Comparison of ENCODE assay signal across 7 mouse cellular contexts in genomic region chr15:62257955-62258354, GRCm38 (mm10).
DNase-seq lines count a peak whose midpoint lies in the region; ATAC-seq and TF ChIP-seq lines count a peak whose summit lies in the region.

No protein-coding gene starts in this region.

- H3K4me2 ChIP-seq in hindbrain, postnatal 0 days (ENCODE audit: low read depth, low read length): no peak overlapping the region

- no peak overlapping the region for H3K4me3 ChIP-seq in hindbrain, postnatal 0 days (ENCODE audit: low read length)

- H3K4me1 ChIP-seq in hindbrain, postnatal 0 days (ENCODE audit: insufficient read depth, low read length): no peaks in the 10 kb centered on the region

- TF ChIP-seq CTCF in hindbrain, postnatal 0 days (IDR thresholded peaks at IDR 0.05; ENCODE audit: low read depth): no peak

- peak; percentile 81 for DNase-seq in NIH3T3 (ENCODE audit: low read depth)
- peak; percentile 1 for DNase-seq in cerebellum, adult 11 months
- peak; percentile 39 to 69 for DNase-seq in gastrocnemius, adult 8-10 months (ENCODE audit: low spot score in 2 of 2)
- peak; percentile 71 for DNase-seq in hindbrain, postnatal 0 days (ENCODE audit: low spot score)
- DNase-seq in liver: peak; percentile 51
- DNase-seq in neural tube, embryonic 10.5 days (ENCODE audit: extremely low spot score, low spot score): peak; percentile 16
- no peak for DNase-seq in thymus, postnatal 25 days

- H3K9me3 ChIP-seq in hindbrain, postnatal 0 days (ENCODE audit: low read length): no peaks in the 10 kb centered on the region

- no peak overlapping the region; the same call in 1 of the 2 replicates for H3K27ac ChIP-seq in hindbrain, postnatal 0 days

- H3K9ac ChIP-seq in hindbrain, postnatal 0 days (replicated peaks; ENCODE audit: low read length): no peak overlapping the region

- H3K36me3 ChIP-seq in hindbrain, postnatal 0 days (ENCODE audit: insufficient read depth, low read length): no peaks in the 10 kb centered on the region

- ATAC-seq in hindbrain, postnatal 0 days: peak; percentile 88

- no peaks in the 10 kb centered on the region for H3K27me3 ChIP-seq in hindbrain, postnatal 0 days (ENCODE audit: insufficient read depth, low read length)

- 19% methylated on average over 3 of the region's 3 CpGs for WGBS in hindbrain, postnatal 0 days
